Mouse (Mus musculus): ENCODE results near the gene Bmper.

GRCm38 (mm10) chr9:23239011-23239410, 16.1 kb downstream of the Bmper start:
- TF ChIP-seq CTCF (IDR thresholded peaks at IDR 0.05; ENCODE audit: insufficient read depth, low read length), result no peak
- no peak for TF ChIP-seq POLR2A (IDR thresholded peaks at IDR 0.05; ENCODE audit: borderline replicate concordance, extremely low read depth, low read depth, low read length)
